Mouse (Mus musculus) kidney, postnatal 25 days (tissue): ENCODE results near the gene Crtc3.

Experiments used
- DNase-seq, 2 experiments: peaks; one replicate each; pipeline ENCODE4 v3.0.0; 2021; ENCODE audit warnings: mixed read lengths in 2 of 2

Gene Crtc3

GRCm38 (mm10) chr7:80688556-80689220, at the start of gene Crtc3:
Crtc3 (minus strand) TSS chr7:80688877.
- peak; percentile 68 to 86 for DNase-seq

DNA sequence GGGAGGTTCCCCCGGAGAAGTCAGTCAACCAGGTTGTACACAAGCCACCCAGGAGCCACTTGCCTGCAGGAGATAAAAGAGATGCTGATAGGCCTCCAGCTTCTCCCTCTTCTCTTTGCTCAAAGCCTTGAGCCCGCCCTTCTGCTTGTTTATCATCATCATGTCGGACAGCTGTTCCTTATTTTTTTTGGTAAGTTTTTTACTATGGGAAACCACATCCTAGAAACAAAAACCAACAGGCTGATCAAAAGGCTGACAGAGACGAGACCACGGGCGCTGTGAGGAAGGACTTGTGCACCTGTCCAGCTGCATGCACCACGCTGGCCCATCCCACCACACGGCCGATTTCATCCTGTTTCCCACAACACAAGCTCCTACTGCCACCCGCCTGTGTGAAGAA, 47.5 kb upstream of the Crtc3 start:
- no peak for DNase-seq

GRCm38 (mm10) chr7:80732986-80733385, 44.3 kb upstream of the Crtc3 start:
- no peak for DNase-seq

- peak; percentile 57 to 70 for DNase-seq
These were observed 41.0 kb upstream of the Crtc3 start for GRCm38 (mm10) chr7:80729662-80730061.

DNA sequence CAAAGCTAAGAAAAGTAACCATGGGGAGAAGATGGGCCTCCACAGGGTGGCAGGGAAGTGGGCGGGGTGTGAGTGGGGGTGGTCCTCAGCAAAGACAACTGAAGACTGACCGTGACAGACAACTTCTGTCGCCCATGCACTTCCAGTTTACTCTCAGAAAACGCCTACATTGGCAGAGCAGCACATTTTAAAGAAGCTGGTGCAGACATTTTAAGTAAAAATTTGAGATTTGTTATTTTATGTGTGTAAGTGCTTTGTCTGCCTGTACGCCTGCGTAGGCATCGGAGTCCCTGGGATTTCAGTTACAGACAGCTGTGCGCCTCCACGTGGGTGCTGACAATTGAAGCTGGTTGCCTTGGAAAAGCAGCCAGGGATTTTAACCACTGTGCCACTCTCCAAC, 32.4 kb upstream of the Crtc3 start:
- DNase-seq: no peak

DNA sequence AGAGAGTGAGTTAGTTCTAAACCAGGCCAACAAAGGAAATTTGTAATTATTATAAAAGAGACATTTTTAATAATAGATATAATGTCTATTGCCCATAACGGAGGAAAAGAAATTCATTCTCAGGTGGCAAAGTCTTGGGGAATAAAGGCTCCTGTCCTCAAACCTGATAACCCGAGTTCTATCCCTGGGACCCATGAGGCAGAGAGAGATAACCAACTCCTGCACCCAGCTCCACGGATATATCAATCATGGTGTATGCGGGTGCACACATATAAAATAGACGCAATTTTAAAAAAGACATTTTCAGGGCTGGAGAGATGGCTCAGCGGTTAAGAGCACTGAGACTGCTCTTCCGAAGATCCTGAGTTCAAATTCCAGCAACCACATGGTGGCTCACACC, 30.9 kb upstream of the Crtc3 start:
- no peak for DNase-seq

DNA sequence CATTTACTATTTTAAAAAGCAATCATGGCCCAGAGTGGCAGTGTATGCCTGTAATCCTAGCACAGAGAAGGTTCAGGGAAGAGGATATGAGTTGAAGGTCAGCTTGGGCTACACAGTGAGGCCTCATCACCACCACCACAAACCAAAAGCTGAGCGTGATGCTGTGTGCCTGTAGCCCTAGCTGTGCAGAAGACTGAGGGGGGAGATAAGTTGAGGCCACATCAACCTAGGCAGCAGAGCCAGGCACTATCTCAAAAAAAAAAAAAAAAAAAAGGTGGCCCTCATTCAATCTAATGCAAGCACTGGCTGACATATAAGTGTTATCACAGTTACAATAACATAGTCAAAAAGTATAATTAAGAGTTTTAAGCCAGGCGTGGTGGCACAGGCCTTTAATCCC, 30.4 kb upstream of the Crtc3 start:
- DNase-seq: no peak

DNA sequence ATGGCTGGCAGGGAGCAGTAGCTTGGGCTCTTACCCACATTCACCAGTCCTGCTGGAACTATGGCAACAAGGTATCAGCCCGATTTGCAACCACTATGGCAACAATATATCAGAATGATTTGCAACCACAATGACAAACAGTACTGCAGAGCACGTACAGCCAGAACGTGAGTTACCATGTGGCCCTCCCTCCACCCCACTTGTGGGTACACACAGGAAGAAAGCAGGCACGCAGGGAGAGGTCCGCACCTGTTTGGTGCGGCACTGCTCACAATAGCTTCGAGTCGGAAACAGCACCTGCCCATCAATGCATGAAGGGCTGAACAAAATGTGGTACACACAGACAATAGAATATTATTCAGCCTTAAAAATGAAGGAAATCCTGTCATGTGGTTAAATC, 29.8 kb upstream of the Crtc3 start:
- DNase-seq: no peak

DNA sequence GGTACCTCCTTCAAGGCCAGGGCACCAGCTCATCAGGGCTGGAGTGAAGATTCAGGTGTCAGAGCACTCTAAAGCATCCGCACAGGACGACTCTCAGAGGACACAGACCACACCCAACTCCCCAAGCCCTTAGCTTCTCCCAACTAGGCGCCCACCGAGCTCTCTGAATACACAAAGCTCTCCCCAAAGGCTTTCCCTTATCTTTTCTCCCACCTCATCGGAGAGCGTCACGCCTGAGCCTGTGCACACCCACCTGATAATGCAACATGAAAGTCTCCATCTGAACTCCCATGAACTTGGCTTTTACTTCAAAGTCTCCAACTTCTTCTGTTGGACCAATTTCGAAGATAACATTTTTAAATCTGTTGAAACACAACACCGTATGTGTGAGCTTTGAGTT, 28.1 kb upstream of the Crtc3 start:
- no peak for DNase-seq

- no peak for DNase-seq
These were observed 26.6 kb upstream of the Crtc3 start for GRCm38 (mm10) chr7:80715306-80715705.

- no peak for DNase-seq
These were observed 22.8 kb upstream of the Crtc3 start for GRCm38 (mm10) chr7:80711496-80711895.

DNA sequence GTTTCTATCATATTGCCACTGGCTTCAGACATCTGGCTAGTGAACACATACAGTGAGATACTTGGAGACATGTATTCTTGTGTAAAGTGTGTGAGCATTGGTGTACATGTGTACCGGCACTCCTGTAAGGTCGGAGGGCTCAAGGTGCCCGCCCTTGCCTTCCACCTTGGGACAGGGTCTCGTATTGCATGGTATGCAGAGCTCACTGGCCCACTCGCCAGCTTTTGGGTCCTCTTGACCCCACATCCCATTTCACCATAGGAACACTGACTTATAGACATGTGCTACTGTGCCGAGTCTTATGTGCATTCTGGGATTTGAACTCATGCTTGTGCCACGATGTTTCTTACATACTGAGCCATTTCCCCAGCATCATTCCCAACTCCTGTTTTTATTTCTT, 21.7 kb upstream of the Crtc3 start:
- DNase-seq: no peak

GRCm38 (mm10) chr7:80704066-80704465, 15.4 kb upstream of the Crtc3 start:
- no peak for DNase-seq

- DNase-seq: no peak
These were observed 13.8 kb upstream of the Crtc3 start for GRCm38 (mm10) chr7:80702510-80702909.

DNA sequence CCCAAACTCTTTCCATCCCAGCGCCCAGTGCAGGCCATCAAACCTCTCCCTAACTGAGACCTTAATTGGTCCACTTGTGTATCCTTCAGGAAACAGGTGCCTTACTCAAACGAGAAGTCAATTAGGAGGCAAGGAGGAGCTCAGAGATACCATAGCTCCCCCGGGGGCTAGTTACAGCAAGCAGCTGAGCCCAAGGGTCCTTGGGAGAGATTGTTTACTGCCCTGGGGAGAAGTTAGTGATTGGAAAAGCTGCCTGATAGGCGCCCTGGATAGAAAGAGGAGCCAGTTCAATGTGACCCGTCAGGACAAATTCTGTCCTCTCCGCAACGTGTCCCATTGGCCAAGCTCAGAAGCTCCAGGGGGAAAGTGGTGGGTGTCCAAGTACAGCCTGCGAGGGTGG, 11.0 kb upstream of the Crtc3 start:
- no peak for DNase-seq

- DNase-seq: no peak
These were observed 10.3 kb upstream of the Crtc3 start for GRCm38 (mm10) chr7:80698940-80699339.

DNA sequence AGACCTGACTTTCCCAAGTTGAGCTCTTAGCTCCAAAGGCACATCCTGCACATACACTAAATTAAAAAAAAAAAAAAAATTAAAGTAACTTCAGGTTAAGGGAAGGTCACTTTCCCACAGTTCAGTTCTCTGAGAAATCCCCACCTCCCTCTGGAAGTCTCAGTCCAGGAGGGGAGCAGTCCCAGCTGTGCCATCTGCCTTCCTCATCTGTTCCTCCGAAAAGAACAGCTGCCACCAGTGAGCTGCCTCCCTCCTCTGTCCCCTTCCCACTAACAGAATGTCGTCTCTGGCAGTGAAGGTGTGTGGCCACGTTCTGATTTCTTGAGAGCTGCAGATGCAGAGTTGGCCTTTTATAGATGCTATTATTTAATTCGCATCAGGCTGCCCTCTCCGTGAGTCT, 9.2 kb upstream of the Crtc3 start:
- no peak for DNase-seq

- DNase-seq: no peak
These were observed 8.2 kb upstream of the Crtc3 start for GRCm38 (mm10) chr7:80696903-80697302.

- no peak for DNase-seq
These were observed 7.7 kb upstream of the Crtc3 start for GRCm38 (mm10) chr7:80696334-80696733.

- no peak for DNase-seq
These were observed 3.8 kb upstream of the Crtc3 start for GRCm38 (mm10) chr7:80692472-80692871.

GRCm38 (mm10) chr7:80691131-80691530, 2.5 kb upstream of the Crtc3 start:
- no peak for DNase-seq

- peak in 1 of 2 experiments; percentile 13 for DNase-seq
These were observed 529 bp upstream of the Crtc3 start for GRCm38 (mm10) chr7:80689221-80689591.

GRCm38 (mm10) chr7:80687721-80688555, 739 bp downstream of the Crtc3 start:
- peak; percentile 56 to 76 for DNase-seq

DNA sequence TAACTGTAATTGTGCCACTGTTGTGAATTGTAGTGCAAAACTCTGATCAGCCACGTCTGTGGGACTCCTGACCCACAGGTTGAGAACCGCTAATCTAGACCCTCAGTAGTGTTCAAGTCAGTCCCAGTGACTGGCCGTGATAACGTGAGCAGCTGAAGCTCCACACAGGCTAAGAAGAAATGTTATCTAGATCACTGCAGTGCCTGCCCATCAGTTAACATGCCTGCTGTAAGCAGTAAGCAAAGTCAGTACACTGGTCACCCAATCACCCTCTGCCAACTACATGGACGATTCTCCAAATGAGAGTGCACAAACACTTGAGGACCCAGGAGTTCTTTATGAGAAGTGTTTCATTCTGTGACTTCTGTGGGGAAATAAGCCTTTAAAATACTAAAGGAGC, 3.0 kb downstream of the Crtc3 start:
- DNase-seq: no peak

GRCm38 (mm10) chr7:80682630-80683029, 6.0 kb downstream of the Crtc3 start:
- DNase-seq: no peak
